Comparison of ENCODE assay signal across 9 mouse cellular contexts in genomic region chr5:19227281-19227680, GRCm38 (mm10). TPM values are rescaled to one million over a fixed set of nuclear protein-coding genes. Genes with fewer than 3 reads are reported as not detected.
DNase-seq lines count a peak whose midpoint lies in the region; ATAC-seq and TF ChIP-seq lines count a peak whose summit lies in the region.
"Had no signal": no experiment of that assay in that cellular context is flagged by ENCODE, and none has a peak within 500 bp of the region (broad histone marks: within the 10 kb centered on the region; RNA-seq: fewer than 3 reads in every experiment).

No protein-coding gene starts in this region.

- H3K9me3 ChIP-seq in forebrain, embryonic 12.5 days = no peaks in the 10 kb centered on the region
- no peaks in the 10 kb centered on the region for H3K9me3 ChIP-seq in hindbrain, embryonic 15.5 days
- no peaks in the 10 kb centered on the region for H3K9me3 ChIP-seq in limb, embryonic 13.5 days

- peak overlapping the region; percentile 66 for H3K4me3 ChIP-seq in forebrain, embryonic 12.5 days (replicated peaks)
- H3K4me3 ChIP-seq in hindbrain, embryonic 15.5 days = peak overlapping the region; percentile 85
- peak overlapping the region; percentile 66 for H3K4me3 ChIP-seq in limb, embryonic 13.5 days

- ATAC-seq in forebrain, embryonic 12.5 days (ENCODE audit: low FRiP score) = peak; percentile 34
- no peak for ATAC-seq in hindbrain, embryonic 15.5 days (ENCODE audit: low FRiP score, low read depth)
- ATAC-seq in limb, embryonic 13.5 days (ENCODE audit: low FRiP score, low read depth) = no peak
- no peak for ATAC-seq in inflammation-experienced regulatory T-cells, adult 6 months

- H3K4me1 ChIP-seq in forebrain, embryonic 12.5 days = peaks cover 21% of the 10 kb centered on the region
- H3K4me1 ChIP-seq in hindbrain, embryonic 15.5 days (replicated peaks) = peaks cover 19% of the 10 kb centered on the region
- H3K4me1 ChIP-seq in limb, embryonic 13.5 days = peaks cover 16% of the 10 kb centered on the region

- TF ChIP-seq CTCF in brain, embryonic 14.5 days (IDR thresholded peaks at IDR 0.05; ENCODE audit: borderline replicate concordance, extremely low read depth, insufficient read depth, insufficient read length) = no peak

- H3K27ac ChIP-seq in forebrain, embryonic 12.5 days = peak overlapping the region; percentile 84; the same call in 1 of the 2 replicates
- H3K27ac ChIP-seq in hindbrain, embryonic 15.5 days (replicated peaks) = peak overlapping the region; percentile 85
- H3K27ac ChIP-seq in limb, embryonic 13.5 days = peak overlapping the region; percentile 87

- H3K27me3 ChIP-seq in forebrain, embryonic 12.5 days = no peaks in the 10 kb centered on the region
- H3K27me3 ChIP-seq in hindbrain, embryonic 15.5 days = no peaks in the 10 kb centered on the region
- H3K27me3 ChIP-seq in limb, embryonic 13.5 days = peaks cover 16% of the 10 kb centered on the region

- peak overlapping the region; percentile 87 for H3K4me2 ChIP-seq in forebrain, embryonic 12.5 days
- peak overlapping the region; percentile 87 for H3K4me2 ChIP-seq in hindbrain, embryonic 15.5 days
- H3K4me2 ChIP-seq in limb, embryonic 13.5 days (replicated peaks) = peak overlapping the region; percentile 97

- H3K9ac ChIP-seq in forebrain, embryonic 12.5 days = peak overlapping the region; percentile 75
- peak overlapping the region; percentile 77 for H3K9ac ChIP-seq in hindbrain, embryonic 15.5 days
- H3K9ac ChIP-seq in limb, embryonic 13.5 days = peak overlapping the region; percentile 79

- WGBS in forebrain, embryonic 12.5 days = under 1% methylated on average over 21 of the region's 21 CpGs
- 1% methylated on average over 21 of the region's 21 CpGs for WGBS in hindbrain, embryonic 15.5 days
- under 1% methylated on average over 21 of the region's 21 CpGs for WGBS in limb, embryonic 13.5 days

- no peak for TF ChIP-seq POLR2A in brain, embryonic 14.5 days (IDR thresholded peaks at IDR 0.05; ENCODE audit: borderline replicate concordance, extremely low read depth, insufficient read depth, insufficient read length, poor library complexity, severe bottlenecking)

- DNase-seq in layer of hippocampus, adult 11-12 months (ENCODE audit: low spot score) = peak; percentile 21
- no peak for DNase-seq in layer of hippocampus, adult 18-20 months (ENCODE audit: low spot score in 2 of 2)
- peak; percentile 41 for DNase-seq in brain, embryonic 14.5 days (ENCODE audit: low read depth)
- DNase-seq in retina, embryonic 14.5 days (ENCODE audit: low spot score) = peak; percentile 42

- no peaks in the 10 kb centered on the region for H3K36me3 ChIP-seq in forebrain, embryonic 12.5 days (replicated peaks)
- no peaks in the 10 kb centered on the region for H3K36me3 ChIP-seq in hindbrain, embryonic 15.5 days
- no peaks in the 10 kb centered on the region for H3K36me3 ChIP-seq in limb, embryonic 13.5 days
- H3K36me3 ChIP-seq: G1E had no signal

RNA-seq across cellular contexts. Expression of gene Magi2, which starts 0.4 kb away (rescaled TPM):
- 100 to 1,000 TPM; 114 to 141 TPM for total RNA-seq in layer of hippocampus, adult 18-20 months (2021)
- polyA plus RNA-seq in brain, embryonic 14.5 days (2012; rRNA removed) = 22.0 and 36.9 TPM in 2 replicates
- 16.4 and 22.3 TPM in 2 replicates for polyA plus RNA-seq in forebrain, embryonic 12.5 days (2016; fragmentation: Nextera tagmentation; extraction: Ambion mirVana)
- 25.5 and 28.4 TPM in 2 replicates for polyA plus RNA-seq in hindbrain, embryonic 15.5 days (2015; fragmentation: Nextera tagmentation; extraction: Ambion mirVana)
- 6.0 and 6.8 TPM in 2 replicates for polyA plus RNA-seq in limb, embryonic 13.5 days (2015; fragmentation: Nextera tagmentation; extraction: Ambion mirVana)
- under 1 TPM; 0.15 to 0.30 (median 0.26) TPM for polyA plus RNA-seq in inflammation-experienced regulatory T-cells, adult 6 months (2017; shearing (Covaris generic))

Comparison
In these comparisons a context has a peak if more than half of its experiments do, and no peak if none do; other contexts are left out.
1. DNase-seq: peak in layer of hippocampus, adult 11-12 months (single experiment), brain, embryonic 14.5 days (single experiment) and retina, embryonic 14.5 days (single experiment); none in layer of hippocampus, adult 18-20 months (0 of 2).
2. Peak in every context shown above with its lines, with median percentiles within 50 percentile points of each other: H3K27ac ChIP-seq, H3K4me2 ChIP-seq, H3K4me3 ChIP-seq and H3K9ac ChIP-seq.